Mouse (Mus musculus): ENCODE measurements at regions not wholly inside any gene's neighbourhood (a gene's known extent, or its start where the extent isn't known, plus 50 kb on each side); places are given as distances from the start of the nearest gene placed in this dataset.

DNA sequence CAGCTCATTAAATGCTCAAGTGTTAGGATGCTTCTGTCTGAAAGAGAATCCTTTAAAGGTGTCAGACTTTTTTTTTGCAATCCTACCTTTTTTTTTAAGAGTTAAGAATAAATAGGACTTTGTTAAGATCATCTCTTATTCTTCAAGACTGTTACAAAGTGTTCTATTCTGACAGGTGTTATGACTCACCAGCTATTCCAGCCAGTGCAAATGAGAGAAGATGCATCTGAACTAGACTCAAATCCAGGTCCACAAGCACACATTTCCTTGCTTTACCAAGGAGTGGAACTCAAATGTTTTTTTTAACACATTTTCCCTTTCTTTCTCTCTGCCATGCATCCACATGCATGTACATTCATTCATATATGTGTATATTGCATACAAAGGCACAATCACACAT, 98.4 kb upstream of the Atp10a start:
- DNase-seq (ENCODE audit: low read depth, low spot score) = no peak

- no peak for DNase-seq (ENCODE audit: low read depth, low spot score)
Measured at GRCm38 (mm10) chr7:58568807-58569206, 87.2 kb upstream of the Atp10a start.

DNA sequence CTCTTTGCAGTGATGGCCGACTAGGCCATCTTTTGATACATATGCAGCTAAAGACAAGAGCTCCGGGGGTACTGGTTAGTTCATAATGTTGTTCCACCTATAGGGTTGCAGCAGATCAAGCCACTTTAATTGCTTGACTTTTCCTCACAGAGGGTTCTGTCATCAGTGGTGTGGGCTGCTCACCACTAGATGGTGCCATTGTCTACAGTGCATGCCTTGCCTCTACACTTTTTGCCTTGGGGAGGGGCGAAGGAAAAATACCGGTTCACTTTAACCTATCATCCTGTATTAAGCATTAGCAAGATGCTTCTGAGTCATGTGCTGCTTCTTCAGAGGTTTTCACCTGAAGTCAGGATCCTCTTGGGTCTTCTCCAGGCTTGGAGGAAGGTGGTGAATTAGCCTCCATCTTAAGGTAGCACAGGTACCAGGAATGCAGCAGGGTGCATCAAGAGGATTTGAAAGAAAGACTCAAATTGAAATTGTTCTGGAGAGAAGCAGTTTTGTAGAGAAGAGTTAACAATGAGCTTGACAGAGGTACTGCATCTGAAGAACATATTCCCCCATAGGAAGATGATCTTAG, 71.6 kb upstream of the Atp10a start:
- peak; percentile 30 for DNase-seq (ENCODE audit: low read depth, low spot score)

- DNase-seq (ENCODE audit: low read depth, low spot score) = no peak
Measured at GRCm38 (mm10) chr7:58585626-58586256, 70.2 kb upstream of the Atp10a start.

DNA sequence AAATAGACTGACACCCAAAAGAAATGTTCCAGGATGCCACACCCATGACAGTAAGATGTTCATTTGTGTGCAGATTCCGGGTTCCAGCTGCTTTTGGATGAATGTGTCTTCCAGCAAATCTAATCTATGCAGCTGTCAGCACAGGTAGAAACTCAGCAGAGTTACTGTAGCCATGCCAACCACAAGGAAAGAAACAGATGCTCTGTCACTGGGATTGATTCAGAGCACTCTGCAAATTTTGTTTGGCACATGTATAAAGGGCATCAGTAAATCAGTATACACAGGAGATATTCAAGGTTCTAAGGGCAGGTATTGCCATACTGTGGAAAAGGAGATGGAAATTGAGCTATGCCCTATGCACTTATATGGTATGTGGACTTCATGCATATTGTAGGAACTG, 60.0 kb upstream of the Atp10a start:
- no peak for DNase-seq (ENCODE audit: low read depth, low spot score)
